Mouse (Mus musculus) heart, postnatal 0 days (tissue): ENCODE results near the gene Bcap31.

Experiments
- CTCF ChIP-seq: IDR thresholded peaks from 2 replicates; pipeline ENCODE4 v1.5.1; 2016; ENCODE audit warnings: antibody characterized with exemption, control low read depth, low read depth
- EP300 ChIP-seq: IDR thresholded peaks from 2 replicates; pipeline ENCODE4 v1.6.1; 2016; ENCODE audit warnings: antibody characterized with exemption, low read depth

DNA sequence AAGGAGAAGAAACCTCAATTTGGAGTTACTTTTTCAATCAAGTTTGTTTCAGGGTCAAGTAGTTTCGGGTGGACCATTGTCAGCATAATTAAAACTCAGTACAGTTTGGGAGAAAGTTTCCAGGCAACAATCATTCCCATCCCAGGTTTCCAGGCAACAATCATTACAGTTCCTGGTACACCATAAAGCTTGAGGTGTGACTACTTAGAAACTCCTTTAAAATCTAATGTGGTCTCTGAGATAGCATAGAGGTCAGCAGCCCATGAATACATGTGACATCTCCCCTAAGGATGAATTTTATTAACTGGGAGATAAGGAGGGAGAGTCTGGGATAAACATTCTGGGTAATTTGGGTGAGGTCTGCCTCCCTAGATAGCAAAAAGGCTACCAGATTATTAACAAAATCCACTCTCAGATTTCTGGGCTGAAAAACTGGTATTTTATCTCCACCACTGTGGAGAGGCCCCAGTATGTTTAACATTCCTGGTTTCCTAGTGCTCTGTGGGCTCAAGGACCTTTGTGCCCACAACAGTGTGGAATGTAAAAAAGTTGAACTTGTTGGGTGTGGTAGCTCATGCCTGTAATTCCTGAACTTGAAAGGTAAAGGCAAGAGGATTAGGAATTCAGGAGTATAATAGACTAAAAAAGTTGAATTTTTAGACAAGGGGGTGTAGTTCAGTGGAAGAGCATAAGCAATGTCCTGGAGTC, 29.0 kb upstream of the Bcap31 start:
- TF ChIP-seq EP300 (no peak), CTCF (no peak)
